Mouse (Mus musculus) thymus, adult 2 months (tissue): ENCODE measurements around the gene Ddr1. TPM values are rescaled to one million over a fixed set of nuclear protein-coding genes. Genes with fewer than 3 reads are reported as not detected.

Experiments
- DNase-seq: peaks from one replicate; pipeline ENCODE4 v3.0.0; 2021
- H3K27ac ChIP-seq: fragments of 200-500 bp; 2 replicates; pipeline ENCODE4 v1.5.1; 2012; ENCODE audit warnings: low read length, control low read depth; ENCODE audit not compliant: control insufficient read depth, insufficient read depth
- H3K27me3 ChIP-seq: fragments of 200-500 bp; 2 replicates; pipeline ENCODE4 v1.6.1; 2012; ENCODE audit warnings: mild to moderate bottlenecking, low read length, moderate library complexity, mixed read lengths; ENCODE audit not compliant: control insufficient read depth, insufficient read depth
- H3K36me3 ChIP-seq: fragments of 200-500 bp; 2 replicates; pipeline ENCODE4 v1.6.1; 2012; ENCODE audit warnings: mild to moderate bottlenecking, low read length, moderate library complexity; ENCODE audit not compliant: control insufficient read depth, insufficient read depth
- H3K4me1 ChIP-seq: fragments of 200-500 bp; replicated peaks from 2 replicates; pipeline ENCODE4 v1.6.1; 2012; ENCODE audit warnings: low read length; ENCODE audit not compliant: control insufficient read depth, insufficient read depth
- H3K4me3 ChIP-seq: fragments of 200-500 bp; 2 replicates; pipeline ENCODE4 v1.5.1; 2012; ENCODE audit warnings: mild to moderate bottlenecking, low read length, control low read depth, moderate library complexity; ENCODE audit not compliant: control insufficient read depth, insufficient read depth
- CTCF ChIP-seq: fragments of 200-500 bp; IDR thresholded peaks from 2 replicates; pipeline ENCODE4 v1.5.1; 2012; ENCODE audit warnings: mild to moderate bottlenecking, control low read depth, low read length, moderate library complexity, borderline replicate concordance; ENCODE audit not compliant: control insufficient read depth, poor library complexity, insufficient read depth; ENCODE audit errors: extremely low read depth
- POLR2A ChIP-seq: fragments of 200-500 bp; IDR thresholded peaks from 2 replicates; pipeline ENCODE4 v1.6.1; 2012; ENCODE audit warnings: mild to moderate bottlenecking, low read length, control low read depth, moderate library complexity; ENCODE audit not compliant: control insufficient read depth, poor library complexity, insufficient read depth; ENCODE audit errors: extremely low read depth
- WGBS: fragments of 180-500 bp; shearing (Covaris S2); methylation state at CpG from one replicate; pipeline ENCODE4 v1.1.7; 2018; 5-methylcytosine and 5-hydroxymethylcytosine counted together
- polyA plus RNA-seq: library from polyadenylated mRNA; depleted of rRNA; stranded (reverse); fragments of >200 nt; gene quantifications from 2 replicates; pipeline ENCODE4 v1.2.3, GENCODE M21; 2012; rRNA removed

Ddr1 gene
- 33.6 and 43.6 TPM in 2 replicates for polyA plus RNA-seq

DNA sequence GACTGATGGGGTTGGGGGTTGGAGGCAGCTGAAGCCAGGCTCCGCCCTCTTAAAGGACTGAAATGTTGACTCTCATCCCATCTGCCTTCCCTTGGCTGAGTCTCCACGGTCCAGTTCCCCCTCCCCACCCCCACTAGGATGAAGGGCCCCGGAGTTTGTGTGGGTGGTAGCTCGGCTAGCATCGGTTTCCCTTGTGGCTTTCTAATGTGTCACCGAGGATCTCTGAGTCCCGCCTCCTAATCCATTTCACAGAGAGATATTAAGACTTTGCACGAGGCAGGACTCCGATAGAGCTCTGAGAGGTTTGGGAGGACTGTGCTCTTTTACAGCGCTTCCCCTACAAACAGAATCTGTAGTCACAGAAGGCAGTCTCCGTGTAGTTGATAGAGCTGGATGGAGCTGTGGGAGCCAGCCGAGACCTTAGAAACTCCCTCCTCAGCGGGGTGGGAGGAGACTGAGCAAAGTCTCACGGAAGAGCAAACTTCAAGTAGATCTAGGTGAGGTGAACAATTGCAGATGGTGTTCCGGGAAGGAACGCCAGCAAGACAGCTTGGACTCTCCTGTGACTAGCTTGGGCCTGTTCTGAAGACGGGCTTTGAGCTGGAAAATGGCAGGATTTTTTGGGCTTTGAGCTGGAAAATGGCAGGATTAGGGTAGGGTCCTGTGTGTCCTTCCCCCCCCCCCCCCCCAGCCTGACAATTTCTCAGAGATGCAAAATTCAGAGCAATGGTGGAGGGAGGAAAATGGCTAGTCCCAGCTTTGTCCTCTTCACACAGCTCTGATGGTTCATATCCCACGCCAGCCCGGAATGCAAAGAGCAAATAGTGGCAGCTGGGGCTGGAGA is at the start of gene Ddr1:
TSS of gene Ddr1 (minus strand) at position 1 of the 844 bp plus-strand sequence.
- H3K4me1 ChIP-seq = peaks cover 36% of the 10 kb centered on the region
- TF ChIP-seq POLR2A = no peak
- no peak for TF ChIP-seq CTCF
- WGBS = 13% methylated on average over 19 of the region's 19 CpGs
- peak within 1 kb of the TSS; percentile 9; the same call in 1 of the 2 replicates for H3K27ac ChIP-seq
- no peaks in the 10 kb centered on the region for H3K36me3 ChIP-seq
- DNase-seq = peak; percentile 51
- peaks cover 18% of the 10 kb centered on the region; the same call in 1 of the 2 replicates for H3K27me3 ChIP-seq
- H3K4me3 ChIP-seq = peak within 1 kb of the TSS; percentile 18; the same call in 1 of the 2 replicates

DNA sequence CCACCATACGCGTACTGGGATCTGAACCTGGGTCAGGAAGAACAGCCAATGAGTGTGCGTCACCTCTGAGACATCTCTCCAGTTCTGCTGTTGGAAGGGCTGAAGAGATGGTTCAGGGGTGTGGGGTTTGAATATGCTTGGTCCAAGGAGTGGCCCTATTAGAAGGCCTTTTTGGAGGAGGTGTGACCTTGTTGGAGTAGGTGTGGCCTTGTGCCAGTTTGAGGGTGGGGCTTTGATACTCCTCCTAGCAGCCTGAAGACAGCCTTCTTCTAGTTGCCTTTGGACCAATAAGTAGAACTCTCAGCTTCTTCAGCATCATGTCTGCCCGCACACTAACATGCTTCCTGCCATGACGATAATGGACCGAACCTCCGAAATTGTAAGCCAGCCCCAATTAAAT is 49.2 kb upstream of the Ddr1 start:
- DNase-seq = no peak
- H3K36me3 ChIP-seq = no peaks in the 10 kb centered on the region
- TF ChIP-seq POLR2A = no peak
- TF ChIP-seq CTCF = no peak
- H3K27ac ChIP-seq = no peak overlapping the region
- WGBS = 96% methylated on average over 7 of the region's 7 CpGs
- H3K27me3 ChIP-seq = no peaks in the 10 kb centered on the region
- no peak overlapping the region for H3K4me3 ChIP-seq
- H3K4me1 ChIP-seq = peaks cover 12% of the 10 kb centered on the region

DNA sequence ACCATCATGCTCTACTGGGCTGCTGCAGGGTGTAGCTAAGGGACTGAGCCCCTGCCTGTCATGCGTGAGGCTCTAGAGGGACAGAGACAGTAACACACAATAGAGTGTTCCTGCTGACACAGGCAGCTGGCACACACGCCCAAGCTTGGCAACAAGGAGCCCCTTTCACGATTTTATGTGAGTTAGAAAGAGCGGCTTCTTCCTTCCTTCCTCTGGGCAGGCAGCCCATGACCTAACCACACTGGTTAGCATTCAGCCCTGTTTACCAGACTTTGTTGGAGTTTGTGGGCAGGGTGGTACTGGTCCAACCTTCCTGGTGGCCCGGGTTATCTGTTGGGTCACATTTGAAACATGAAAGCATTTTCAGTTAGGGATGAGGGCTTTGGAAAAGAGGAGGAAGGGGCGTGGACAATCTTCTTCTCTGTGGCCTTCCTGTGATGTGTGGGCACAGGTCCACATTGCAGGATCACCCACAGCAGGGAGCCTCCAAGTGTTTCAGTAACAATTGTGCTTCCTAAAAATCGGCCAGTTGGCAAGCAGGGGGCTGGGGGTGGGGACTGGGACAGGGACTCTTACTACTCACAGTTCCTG is 47.9 kb upstream of the Ddr1 start:
- no peak for DNase-seq
- peaks cover 12% of the 10 kb centered on the region for H3K4me1 ChIP-seq
- no peaks in the 10 kb centered on the region for H3K27me3 ChIP-seq
- H3K36me3 ChIP-seq = no peaks in the 10 kb centered on the region
- H3K4me3 ChIP-seq = no peak overlapping the region
- WGBS = 8% methylated on average over 7 of the region's 7 CpGs
- H3K27ac ChIP-seq = no peak overlapping the region
- TF ChIP-seq CTCF (no peak), POLR2A (no peak)

DNA sequence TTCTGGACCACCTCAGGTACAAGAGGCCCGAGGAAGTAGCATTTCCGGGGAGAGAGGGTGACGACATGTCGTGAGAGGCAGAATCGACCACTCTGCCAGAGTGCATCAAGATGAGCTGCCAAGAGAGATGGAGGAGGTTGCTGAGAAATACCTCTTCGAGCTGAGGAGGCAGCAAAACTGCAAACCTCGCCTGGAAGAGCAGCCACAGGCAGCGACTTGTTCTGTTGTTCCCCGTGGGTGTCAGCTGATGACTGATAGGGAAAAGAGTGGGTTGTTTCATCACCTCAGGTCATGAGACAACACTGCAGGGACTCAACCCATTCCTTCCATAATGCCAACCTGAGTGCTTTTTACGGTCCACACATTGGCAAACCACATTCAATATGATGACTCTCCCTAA is 45.3 kb upstream of the Ddr1 start:
- 67% methylated on average over 10 of the region's 10 CpGs for WGBS

DNA sequence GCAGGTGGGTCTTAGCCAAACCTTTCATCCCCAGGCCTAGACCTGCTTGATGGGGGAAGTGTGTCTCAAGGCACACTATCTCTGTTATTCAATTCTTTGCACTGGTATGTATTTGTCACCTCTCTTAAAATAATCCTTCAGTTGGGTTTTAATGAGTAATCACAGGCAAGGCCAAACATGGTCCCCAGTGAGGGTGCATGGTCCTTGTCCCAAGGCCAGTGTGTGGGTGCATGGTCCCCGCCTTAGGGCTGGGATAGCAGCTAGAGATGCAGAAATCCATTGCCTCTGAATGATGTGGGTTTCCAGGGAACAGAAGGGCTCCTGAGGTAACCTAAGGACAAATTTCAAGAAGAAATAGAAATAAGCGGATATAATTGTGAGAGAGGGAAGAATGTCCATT is 39.9 kb upstream of the Ddr1 start:
- TF ChIP-seq CTCF (no peak), POLR2A (no peak)
- H3K4me1 ChIP-seq = no peaks in the 10 kb centered on the region; the same call in 1 of the 2 replicates
- WGBS = 98% methylated on average over 2 of the region's 2 CpGs
- H3K27me3 ChIP-seq = no peaks in the 10 kb centered on the region
- H3K36me3 ChIP-seq = no peaks in the 10 kb centered on the region
- no peak overlapping the region for H3K27ac ChIP-seq
- H3K4me3 ChIP-seq = no peak overlapping the region
- DNase-seq = no peak

More for the DNA sequence above, 45.3 kb upstream of the Ddr1 start:
- no peaks in the 10 kb centered on the region for H3K36me3 ChIP-seq
- peaks cover 12% of the 10 kb centered on the region for H3K4me1 ChIP-seq
- no peak overlapping the region for H3K27ac ChIP-seq
- TF ChIP-seq POLR2A = no peak
- no peak for TF ChIP-seq CTCF
- DNase-seq = no peak
- no peak overlapping the region for H3K4me3 ChIP-seq
- H3K27me3 ChIP-seq = no peaks in the 10 kb centered on the region

DNA sequence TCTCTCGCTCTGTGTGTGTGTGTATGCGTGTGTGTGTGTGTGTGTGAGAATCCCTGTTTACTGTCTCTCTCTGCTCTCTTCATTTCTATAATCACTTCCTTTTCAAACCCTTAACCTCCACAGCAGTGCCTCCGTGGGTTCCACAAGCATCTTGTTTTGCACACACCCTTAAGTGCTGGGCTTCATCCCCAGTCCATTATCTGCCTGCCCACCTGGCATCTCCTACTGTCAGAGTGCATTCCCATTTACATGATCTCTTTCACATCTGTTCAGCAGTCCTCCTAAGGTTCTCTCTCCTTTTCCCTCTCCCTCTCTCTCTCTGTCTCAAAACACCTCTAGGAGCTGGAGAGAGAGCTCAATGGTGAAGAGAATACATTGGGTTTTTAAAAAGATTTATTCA is 38.5 kb upstream of the Ddr1 start:
- TF ChIP-seq POLR2A (no peak), CTCF (no peak)
- Histone ChIP-seq H3K27me3 (no peaks in the 10 kb centered on the region), H3K27ac (no peak overlapping the region), H3K36me3 (no peaks in the 10 kb centered on the region), H3K4me1 (no peaks in the 10 kb centered on the region; the same call in 1 of the 2 replicates), H3K4me3 (no peak overlapping the region)
- 62% methylated on average over 3 of the region's 3 CpGs for WGBS
- no peak for DNase-seq
